Mouse (Mus musculus) midbrain, embryonic 14.5 days (tissue): ENCODE data around the gene Pik3r5. TPM values are rescaled to one million over a fixed set of nuclear protein-coding genes. Genes with fewer than 3 reads are reported as not detected.

Experiments used
- ATAC-seq: fragments of 200-750 bp; cut with Nextera tagmentation; 2 replicates; pipeline ENCODE4 v1.8.0; 2017; ENCODE audit warnings: moderate number of reproducible peaks, moderate library complexity; ENCODE audit not compliant: low FRiP score, low TSS enrichment
- DNase-seq: peaks from one replicate; pipeline ENCODE4 v3.0.0-alpha.2; 2015
- H3K27ac ChIP-seq: fragments of 300-500 bp; sonication (generic); replicated peaks from 2 replicates; pipeline ENCODE4 v1.5.1; 2014; ENCODE audit warnings: mild to moderate bottlenecking, low read depth, low read length, moderate library complexity
- H3K27me3 ChIP-seq: fragments of 300-500 bp; sonication (generic); 2 replicates; pipeline ENCODE4 v1.6.1; 2014; ENCODE audit warnings: low read length, control low read depth, mixed read lengths; ENCODE audit not compliant: control insufficient read depth, insufficient read depth
- H3K36me3 ChIP-seq: fragments of 300-500 bp; sonication (generic); 2 replicates; pipeline ENCODE4 v1.6.1; 2014; ENCODE audit warnings: low read length, control low read depth; ENCODE audit not compliant: control insufficient read depth, insufficient read depth
- H3K4me1 ChIP-seq: fragments of 300-500 bp; sonication (generic); 2 replicates; pipeline ENCODE4 v1.6.1; 2014; ENCODE audit warnings: mild to moderate bottlenecking, antibody characterized with exemption, low read length, control low read depth; ENCODE audit not compliant: control insufficient read depth, insufficient read depth
- H3K4me2 ChIP-seq: fragments of 300-500 bp; sonication (generic); 2 replicates; pipeline ENCODE4 v1.6.1; 2014; ENCODE audit warnings: mild to moderate bottlenecking, low read length, moderate library complexity
- H3K4me3 ChIP-seq: fragments of 300-500 bp; sonication (generic); replicated peaks from 2 replicates; pipeline ENCODE4 v1.5.1; 2014; ENCODE audit warnings: low read depth, low read length
- H3K9ac ChIP-seq: fragments of 300-500 bp; sonication (generic); replicated peaks from 2 replicates; pipeline ENCODE4 v1.6.1; 2014; ENCODE audit warnings: mild to moderate bottlenecking, low read length, moderate library complexity
- H3K9me3 ChIP-seq: fragments of 300-500 bp; sonication (generic); 2 replicates; pipeline ENCODE4 v1.6.1; 2016; ENCODE audit warnings: low read length, control low read depth, mixed read lengths; ENCODE audit not compliant: control insufficient read depth
- WGBS: fragments of 180-500 bp; shearing (Covaris S2); extraction: QIAGEN DNeasy Blood & Tissue Kit; methylation state at CpG from one replicate; pipeline ENCODE4 v1.1.7; 2014; 5-methylcytosine and 5-hydroxymethylcytosine counted together
- polyA plus RNA-seq: library from polyadenylated mRNA; unstranded; fragments of >200 nt; fragmentation: Nextera tagmentation; extraction: Ambion mirVana; gene quantifications from 2 replicates; pipeline ENCODE4 v1.2.1, GENCODE M21; 2014

Pik3r5 gene
- polyA plus RNA-seq, 1 experiment from 2014 or later: 0.54 TPM

- Histone ChIP-seq H3K36me3 (no peaks in the 10 kb centered on the region), H3K27me3 (no peaks in the 10 kb centered on the region), H3K27ac (no peak overlapping the region), H3K4me1 (no peaks in the 10 kb centered on the region), H3K4me2 (no peak overlapping the region), H3K4me3 (no peak overlapping the region), H3K9me3 (no peaks in the 10 kb centered on the region), H3K9ac (no peak overlapping the region)
- no peak for DNase-seq
- 83% methylated on average over 4 of the region's 4 CpGs for WGBS
- no peak for ATAC-seq
Measured at GRCm38 (mm10) chr11:68526441-68526840, 94.5 kb downstream of the Pik3r5 start.

- no peak overlapping the region for H3K4me3 ChIP-seq
- WGBS: 21% methylated on average over 16 of the region's 16 CpGs
- H3K36me3 ChIP-seq: no peaks in the 10 kb centered on the region
- DNase-seq: peak; percentile 45
- no peaks in the 10 kb centered on the region for H3K9me3 ChIP-seq
- no peak overlapping the region for H3K9ac ChIP-seq
- no peak overlapping the region for H3K27ac ChIP-seq
- H3K4me2 ChIP-seq: no peak overlapping the region
- no peaks in the 10 kb centered on the region for H3K4me1 ChIP-seq
- no peak for ATAC-seq
- H3K27me3 ChIP-seq: no peaks in the 10 kb centered on the region
Measured at GRCm38 (mm10) chr11:68531066-68531806, 99.3 kb downstream of the Pik3r5 start.

- no peaks in the 10 kb centered on the region for H3K27me3 ChIP-seq
- no peak overlapping the region for H3K4me3 ChIP-seq
- no peak overlapping the region for H3K9ac ChIP-seq
- no peaks in the 10 kb centered on the region for H3K4me1 ChIP-seq
- no peaks in the 10 kb centered on the region for H3K36me3 ChIP-seq
- WGBS: 71% methylated on average over 11 of the region's 11 CpGs
- no peak overlapping the region for H3K4me2 ChIP-seq
- no peak for DNase-seq
- no peak for ATAC-seq
- H3K9me3 ChIP-seq: no peaks in the 10 kb centered on the region
- no peak overlapping the region for H3K27ac ChIP-seq
Measured at GRCm38 (mm10) chr11:68531941-68532535, 100.1 kb downstream of the Pik3r5 start.

GRCm38 (mm10) chr11:68532773-68533172 lies 100.9 kb downstream of the Pik3r5 start:
- H3K9me3 ChIP-seq: no peaks in the 10 kb centered on the region
- no peak overlapping the region for H3K27ac ChIP-seq
- ATAC-seq (no peak), DNase-seq (no peak)
- WGBS: 79% methylated on average over 5 of the region's 5 CpGs
- H3K4me3 ChIP-seq: no peak overlapping the region
- no peaks in the 10 kb centered on the region for H3K27me3 ChIP-seq
- no peaks in the 10 kb centered on the region for H3K4me1 ChIP-seq
- H3K9ac ChIP-seq: no peak overlapping the region
- H3K36me3 ChIP-seq: no peaks in the 10 kb centered on the region
- H3K4me2 ChIP-seq: no peak overlapping the region

DNA sequence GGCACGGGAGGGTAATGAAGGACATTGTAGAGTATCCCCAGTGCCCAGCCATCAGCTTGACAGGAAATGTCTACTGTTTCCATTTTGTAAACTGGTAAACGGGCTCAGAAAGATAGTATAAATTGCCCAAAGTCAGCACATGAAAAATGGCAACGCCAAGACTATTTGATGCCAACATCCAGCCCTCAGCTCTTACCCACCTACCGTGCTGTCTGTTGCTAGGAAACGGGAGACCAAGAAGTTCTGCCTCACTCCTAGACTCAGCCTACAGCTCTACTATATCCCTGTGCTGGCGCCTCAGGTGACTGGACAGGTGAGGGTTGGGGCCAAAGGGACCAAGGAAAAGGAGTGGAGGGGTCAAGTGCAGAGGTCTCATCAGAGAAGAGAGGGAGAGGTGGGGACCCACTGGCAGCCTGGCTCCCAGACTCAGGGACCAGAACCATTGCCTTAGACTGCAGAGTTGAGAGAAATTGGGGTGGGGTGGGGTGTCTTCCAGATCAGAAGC lies 102.1 kb downstream of the Pik3r5 start:
- Histone ChIP-seq H3K27ac (no peak overlapping the region), H3K27me3 (no peaks in the 10 kb centered on the region), H3K4me2 (no peak overlapping the region), H3K36me3 (no peaks in the 10 kb centered on the region), H3K9ac (no peak overlapping the region), H3K9me3 (no peaks in the 10 kb centered on the region), H3K4me3 (no peak overlapping the region), H3K4me1 (no peaks in the 10 kb centered on the region)
- WGBS: 79% methylated on average over 6 of the region's 6 CpGs
- DNase-seq: no peak
- ATAC-seq: no peak

- H3K9ac ChIP-seq: no peak overlapping the region
- H3K36me3 ChIP-seq: no peaks in the 10 kb centered on the region
- ATAC-seq: no peak
- H3K4me3 ChIP-seq: no peak overlapping the region
- DNase-seq: no peak
- H3K9me3 ChIP-seq: no peaks in the 10 kb centered on the region
- H3K27ac ChIP-seq: no peak overlapping the region
- no peaks in the 10 kb centered on the region for H3K27me3 ChIP-seq
- H3K4me2 ChIP-seq: no peak overlapping the region
- WGBS: 69% methylated on average over 4 of the region's 4 CpGs
- H3K4me1 ChIP-seq: no peaks in the 10 kb centered on the region
Measured at GRCm38 (mm10) chr11:68536026-68536425, 104.1 kb downstream of the Pik3r5 start.

DNA sequence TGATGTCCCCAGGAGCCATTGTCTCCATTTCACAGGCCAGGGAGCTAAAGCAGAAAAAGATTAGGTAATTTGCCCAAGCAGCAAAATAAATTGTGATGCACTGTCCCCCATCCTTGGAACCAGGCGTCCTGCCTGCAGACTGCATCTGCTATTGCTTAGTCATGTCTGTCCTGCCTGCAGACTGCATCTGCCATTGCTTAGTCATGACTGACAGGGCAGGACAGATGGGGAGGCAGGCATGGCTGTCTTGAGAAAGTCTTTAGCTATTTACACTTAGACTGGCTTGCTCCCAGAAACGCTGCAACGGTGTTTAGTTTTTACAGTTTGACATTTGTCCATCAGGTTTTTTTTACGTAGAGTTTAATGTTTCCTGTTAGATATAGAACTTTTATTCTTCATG lies 104.5 kb downstream of the Pik3r5 start:
- no peak for ATAC-seq
- H3K9me3 ChIP-seq: no peaks in the 10 kb centered on the region
- no peaks in the 10 kb centered on the region for H3K27me3 ChIP-seq

GRCm38 (mm10) chr11:68539621-68540020 lies 107.7 kb downstream of the Pik3r5 start:
- no peaks in the 10 kb centered on the region for H3K36me3 ChIP-seq

More for the DNA sequence above, 104.5 kb downstream of the Pik3r5 start:
- Histone ChIP-seq H3K4me3 (no peak overlapping the region), H3K36me3 (no peaks in the 10 kb centered on the region), H3K4me1 (no peaks in the 10 kb centered on the region), H3K9ac (no peak overlapping the region), H3K27ac (no peak overlapping the region), H3K4me2 (no peak overlapping the region)
- 54% methylated on average over 4 of the region's 4 CpGs for WGBS
- DNase-seq: peak; percentile 50

GRCm38 (mm10) chr11:68544554-68544953 lies 112.6 kb downstream of the Pik3r5 start:
- Histone ChIP-seq H3K4me1 (no peaks in the 10 kb centered on the region), H3K36me3 (no peaks in the 10 kb centered on the region), H3K27me3 (no peaks in the 10 kb centered on the region), H3K4me3 (no peak overlapping the region), H3K9me3 (no peaks in the 10 kb centered on the region), H3K9ac (no peak overlapping the region), H3K27ac (no peak overlapping the region), H3K4me2 (no peak overlapping the region)
- 10% methylated on average over 8 of the region's 8 CpGs for WGBS
- DNase-seq (peak; percentile 40), ATAC-seq (no peak)

More at GRCm38 (mm10) chr11:68539621-68540020, 107.7 kb downstream of the Pik3r5 start:
- Histone ChIP-seq H3K9me3 (no peaks in the 10 kb centered on the region), H3K27ac (no peak overlapping the region), H3K4me3 (no peak overlapping the region), H3K27me3 (no peaks in the 10 kb centered on the region), H3K4me1 (no peaks in the 10 kb centered on the region), H3K4me2 (no peak overlapping the region), H3K9ac (no peak overlapping the region)
- 58% methylated on average over 5 of the region's 5 CpGs for WGBS
- no peak for ATAC-seq
- no peak for DNase-seq
